Mouse (Mus musculus): Measurements from ENCODE around the gene Zfp523. TPM values are rescaled to one million over a fixed set of nuclear protein-coding genes. Genes with fewer than 3 reads are reported as not detected.
"Not testable (repeated sequence)": the region's sequence is repeated elsewhere in the genome, so short reads cannot be mapped to it uniquely, and the experiment has no call there.

Gene Zfp523
- polyA plus RNA-seq, 1 experiment, result 81.9 TPM

DNA sequence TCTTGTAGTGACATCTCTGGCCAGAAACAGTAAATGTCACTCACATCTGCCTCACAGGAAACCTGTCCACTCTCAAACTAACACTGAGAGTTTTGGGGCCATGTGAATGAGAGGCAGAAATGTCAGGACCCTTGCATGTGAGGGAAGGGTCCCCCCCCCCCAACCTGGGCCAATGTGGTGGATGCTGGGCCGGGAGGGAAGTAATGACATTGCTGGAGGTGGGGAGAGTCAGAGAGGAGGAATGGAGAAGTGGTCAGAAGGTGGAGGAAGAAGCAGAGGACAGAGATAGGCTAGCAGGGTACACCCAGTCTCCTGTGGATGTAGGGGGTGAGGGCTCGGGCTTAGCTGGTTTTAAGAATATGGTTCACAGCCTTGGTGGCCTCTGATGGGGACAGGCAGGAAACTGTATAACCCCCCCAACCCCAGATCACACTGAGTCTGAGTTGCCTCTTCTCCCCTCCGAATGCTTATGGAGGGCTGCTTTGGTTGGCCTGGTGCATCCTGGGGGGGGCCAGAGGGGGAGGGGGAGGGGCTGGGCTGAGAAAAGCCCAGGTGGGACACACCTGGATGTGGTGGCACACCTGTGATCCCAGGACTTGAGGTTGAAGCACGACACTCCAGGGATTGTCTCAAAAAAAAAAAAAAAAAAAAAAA lies 32.7 kb downstream of the Zfp523 start:
- no peak for DNase-seq (ENCODE audit: low read depth)

DNA sequence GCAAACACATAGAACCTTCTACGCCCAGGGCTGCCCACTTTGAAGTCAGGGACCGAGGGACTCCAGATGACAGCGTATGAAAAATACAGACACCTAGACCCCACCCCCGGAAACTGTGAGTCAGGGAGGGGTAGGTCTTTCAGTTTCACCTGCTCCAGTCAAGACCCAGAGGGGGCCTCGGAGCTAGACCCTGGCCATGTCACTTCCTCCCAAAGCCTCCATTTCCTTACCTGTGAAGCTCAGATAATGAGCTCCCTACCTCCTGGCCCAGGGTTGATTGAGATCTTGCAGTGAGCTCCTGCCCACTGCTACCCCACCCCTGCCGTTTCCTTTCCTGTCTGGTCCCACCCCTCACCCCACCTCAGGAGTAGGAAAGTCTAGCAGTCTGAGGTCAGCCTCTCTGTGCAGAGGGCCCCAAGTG lies 35.0 kb downstream of the Zfp523 start:
- no peak for DNase-seq (ENCODE audit: low read depth)

DNA sequence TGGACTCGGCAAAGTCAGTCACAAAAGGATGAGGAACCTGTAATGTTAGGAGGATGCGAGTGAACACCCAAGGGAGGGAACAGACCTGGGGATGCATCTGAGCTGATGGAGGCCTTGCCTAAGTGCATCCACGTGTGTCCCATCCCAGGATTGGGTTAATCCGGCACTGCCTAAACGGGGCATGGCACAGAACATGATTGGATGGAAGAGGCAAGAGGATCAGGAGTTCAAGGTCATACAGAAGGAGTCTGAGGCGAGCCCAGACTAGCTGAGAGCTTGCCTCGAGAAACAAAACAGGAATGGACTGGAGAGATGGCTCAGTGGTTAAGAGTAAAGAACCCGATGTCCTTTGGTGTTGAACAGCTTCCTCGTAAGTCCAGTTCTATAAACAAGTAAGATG lies 35.5 kb downstream of the Zfp523 start:
- no peak for DNase-seq (ENCODE audit: low read depth)

DNA sequence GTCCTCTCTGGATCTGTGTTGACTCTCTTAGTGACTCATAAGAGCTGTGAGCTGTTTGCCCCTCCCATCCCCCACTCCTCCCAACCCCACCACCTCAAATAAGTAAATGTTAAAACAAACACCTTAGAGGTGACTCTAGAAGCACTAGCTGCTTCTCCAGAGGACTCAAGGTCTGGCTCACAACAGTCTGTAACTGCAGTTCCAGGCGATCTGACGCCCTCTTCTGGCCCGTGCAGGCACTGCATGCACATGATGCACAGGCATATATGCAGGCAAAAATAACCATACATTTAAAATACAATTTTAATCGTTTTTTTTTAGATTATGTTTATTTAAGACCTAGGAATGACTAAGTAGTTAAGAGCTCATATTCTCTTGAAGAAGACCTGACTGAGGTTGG lies 36.3 kb downstream of the Zfp523 start:
- DNase-seq (ENCODE audit: low read depth), result no peak

DNA sequence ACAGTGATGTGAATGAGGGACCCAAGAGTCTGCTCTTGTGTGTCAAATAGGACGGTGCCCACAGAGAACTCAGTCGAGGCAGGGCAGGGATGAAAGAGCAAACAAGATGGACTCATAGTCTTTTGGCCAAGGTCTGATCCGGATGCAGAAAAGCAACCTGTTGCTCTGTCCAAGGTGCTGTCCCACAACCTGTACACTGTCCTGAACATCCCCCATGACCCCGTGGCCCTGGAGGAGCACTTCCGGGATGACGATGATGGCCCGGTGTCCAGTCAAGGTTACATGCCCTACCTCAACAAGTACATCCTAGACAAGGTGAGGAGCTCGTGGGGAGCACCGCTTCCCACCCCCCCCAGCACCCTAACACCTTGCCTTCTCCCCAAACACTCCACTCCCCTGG lies 39.9 kb downstream of the Zfp523 start:
- no peak for DNase-seq (ENCODE audit: low read depth)

DNA sequence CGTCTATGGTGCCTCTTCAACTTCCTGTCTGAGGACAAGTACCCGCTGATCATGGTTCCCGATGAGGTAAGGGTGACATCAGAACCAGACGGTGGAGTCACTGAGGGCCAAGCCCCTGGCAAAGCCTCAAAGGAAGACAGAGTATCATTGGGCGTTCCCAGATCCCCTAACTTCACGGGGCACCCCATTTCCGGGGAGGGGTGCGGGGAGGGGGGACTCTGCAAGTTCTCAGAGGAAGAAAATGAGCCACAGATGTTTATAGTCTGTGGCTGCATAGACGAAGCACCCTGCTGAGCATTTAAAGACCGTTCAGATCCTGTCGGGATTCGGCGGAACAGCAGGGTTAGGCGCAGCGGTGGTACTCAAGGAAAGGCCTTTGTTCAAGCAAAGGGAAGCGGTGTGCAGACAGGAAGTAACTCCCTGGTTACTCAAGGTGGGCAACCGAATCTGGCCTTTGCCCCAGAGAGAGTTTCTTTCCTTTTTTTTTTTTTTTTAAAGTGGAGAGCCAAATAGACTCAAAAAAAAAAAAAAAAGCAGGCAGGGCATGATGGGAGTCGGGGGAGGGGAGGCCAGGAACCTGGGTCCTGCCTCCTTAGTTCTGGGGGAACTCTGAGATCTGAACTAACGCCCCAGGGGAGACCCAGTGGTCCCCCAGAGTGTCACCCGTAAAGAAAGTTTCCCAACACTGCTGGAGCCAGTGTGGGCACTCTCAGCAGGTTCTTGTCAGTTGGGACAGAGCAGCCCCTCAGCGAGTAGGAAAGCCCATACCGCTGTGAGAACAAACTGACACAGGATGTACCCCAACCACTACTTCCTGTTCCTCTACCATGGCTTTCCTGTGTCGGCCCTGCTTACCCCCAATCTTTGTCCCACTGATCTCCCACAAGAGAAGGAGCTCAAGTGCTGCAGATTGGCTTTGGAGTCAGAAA lies 41.1 kb downstream of the Zfp523 start:
- DNase-seq (ENCODE audit: low read depth), result no peak

DNA sequence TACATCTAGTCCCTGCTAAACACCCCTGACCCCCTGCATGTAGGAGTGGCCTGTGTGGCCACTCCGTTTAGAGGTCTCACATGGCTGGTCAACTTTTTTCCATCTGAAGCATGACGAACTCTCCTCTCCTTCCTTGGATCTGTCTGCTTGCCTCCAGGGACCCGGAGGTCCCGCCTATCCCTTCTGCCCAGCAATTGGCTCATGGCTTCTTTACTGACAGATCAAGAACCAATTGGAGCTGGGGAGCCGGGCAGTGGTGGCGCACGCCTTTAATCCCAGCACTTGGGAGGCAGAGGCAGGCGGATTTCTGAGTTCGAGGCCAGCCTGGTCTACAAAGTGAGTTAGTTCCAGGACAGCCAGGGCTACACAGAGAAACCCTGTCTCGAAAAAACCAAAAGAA lies 45.5 kb downstream of the Zfp523 start:
- not testable (repeated sequence) for DNase-seq (ENCODE audit: low read depth)

DNA sequence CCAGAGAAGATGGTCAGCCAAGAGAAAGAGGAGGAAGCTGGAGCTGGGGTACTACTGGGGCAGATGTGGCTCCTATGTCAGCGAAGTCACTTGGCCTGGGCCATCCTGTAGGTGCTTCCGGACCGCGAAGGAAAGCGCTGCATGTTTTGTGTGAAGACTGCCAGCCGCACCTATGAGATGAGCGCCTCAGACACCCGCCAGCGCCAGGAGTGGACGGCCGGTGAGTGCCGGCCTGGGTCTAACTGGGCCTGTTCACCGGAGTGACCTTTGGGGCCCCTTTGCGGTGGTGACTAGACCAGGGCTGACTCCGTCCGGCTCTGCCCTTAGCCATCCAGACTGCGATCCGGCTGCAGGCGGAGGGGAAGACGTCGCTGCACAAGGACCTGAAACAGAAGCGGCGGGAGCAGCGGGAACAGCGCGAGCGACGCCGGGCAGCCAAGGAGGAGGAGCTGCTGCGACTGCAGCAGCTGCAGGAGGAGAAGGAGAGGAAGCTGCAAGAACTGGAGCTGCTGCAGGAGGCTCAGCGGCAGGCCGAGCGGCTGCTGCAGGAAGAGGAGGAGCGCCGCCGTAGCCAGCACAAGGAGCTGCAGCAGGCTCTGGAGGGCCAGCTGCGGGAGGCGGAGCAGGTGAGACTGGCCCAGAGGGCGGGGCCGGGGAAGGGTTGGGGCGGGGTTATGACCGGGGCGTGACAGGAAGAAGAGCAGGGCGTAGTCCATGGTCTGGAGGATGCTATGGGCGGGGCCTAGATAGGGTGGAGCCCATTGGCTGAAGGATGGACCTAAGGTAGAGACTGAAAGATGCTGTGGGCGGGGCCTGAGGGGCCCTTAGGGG lies 46.8 kb downstream of the Zfp523 start:
- DNase-seq (ENCODE audit: low read depth), result no peak

DNA sequence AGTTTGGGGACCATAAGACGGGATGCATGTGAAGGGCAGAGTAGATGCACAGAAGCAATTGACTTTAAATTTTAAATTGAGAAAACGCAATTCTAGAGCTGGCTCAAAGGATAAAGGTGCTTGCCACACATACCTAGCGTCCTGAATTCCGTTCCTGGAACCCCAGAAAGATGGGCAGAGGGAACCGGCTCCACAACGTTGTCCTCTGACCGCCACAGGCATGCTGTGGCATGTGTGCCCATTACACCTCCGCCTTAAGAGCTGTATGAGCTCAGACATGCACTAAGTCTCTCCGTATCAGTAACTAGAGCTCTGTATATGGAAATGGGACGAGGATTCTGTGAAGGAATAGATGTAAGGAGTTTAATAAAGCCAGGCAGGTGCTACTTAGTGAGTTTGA lies 47.7 kb downstream of the Zfp523 start:
- no peak for DNase-seq (ENCODE audit: low read depth)

DNA sequence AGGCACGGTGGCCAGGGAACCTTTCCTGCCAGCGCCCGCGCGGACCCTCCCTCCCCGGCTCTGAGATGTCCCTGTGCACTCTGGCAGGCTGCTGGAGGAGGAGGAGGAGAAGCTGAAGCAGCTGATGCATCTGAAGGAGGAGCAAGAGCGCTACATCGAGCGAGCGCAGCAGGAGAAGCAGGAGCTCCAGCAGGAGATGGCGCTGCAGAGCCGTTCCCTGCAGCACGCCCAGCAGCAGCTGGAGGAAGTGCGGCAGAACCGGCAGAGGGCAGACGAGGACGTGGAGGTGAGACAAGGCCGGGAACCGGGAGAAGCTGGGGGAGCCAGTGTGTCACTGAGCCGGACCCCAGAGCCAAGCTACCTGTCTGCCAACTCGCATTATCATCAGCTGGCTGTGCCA lies 49.1 kb downstream of the Zfp523 start:
- DNase-seq (ENCODE audit: low read depth), result no peak

DNA sequence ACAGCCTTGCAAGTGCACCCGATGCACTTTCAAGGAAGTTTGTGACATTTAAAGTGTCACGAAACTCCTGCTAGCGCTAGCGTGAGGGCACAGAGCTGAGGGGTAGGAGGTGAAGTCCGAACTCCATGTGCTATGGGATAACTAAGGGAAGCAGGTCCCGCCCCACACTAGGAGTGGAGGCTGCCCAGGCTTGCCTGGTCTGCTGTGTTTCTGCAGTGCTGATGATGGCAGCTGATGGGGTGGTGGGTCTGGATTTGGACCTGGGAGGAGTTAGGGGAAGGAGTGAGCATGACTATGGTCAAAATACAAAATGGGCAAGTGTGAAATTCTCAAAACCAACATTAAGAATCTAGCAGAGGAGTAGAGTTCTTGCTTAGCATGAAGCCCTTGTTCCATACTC lies 53.6 kb downstream of the Zfp523 start:
- DNase-seq (ENCODE audit: low read depth), result no peak

DNA sequence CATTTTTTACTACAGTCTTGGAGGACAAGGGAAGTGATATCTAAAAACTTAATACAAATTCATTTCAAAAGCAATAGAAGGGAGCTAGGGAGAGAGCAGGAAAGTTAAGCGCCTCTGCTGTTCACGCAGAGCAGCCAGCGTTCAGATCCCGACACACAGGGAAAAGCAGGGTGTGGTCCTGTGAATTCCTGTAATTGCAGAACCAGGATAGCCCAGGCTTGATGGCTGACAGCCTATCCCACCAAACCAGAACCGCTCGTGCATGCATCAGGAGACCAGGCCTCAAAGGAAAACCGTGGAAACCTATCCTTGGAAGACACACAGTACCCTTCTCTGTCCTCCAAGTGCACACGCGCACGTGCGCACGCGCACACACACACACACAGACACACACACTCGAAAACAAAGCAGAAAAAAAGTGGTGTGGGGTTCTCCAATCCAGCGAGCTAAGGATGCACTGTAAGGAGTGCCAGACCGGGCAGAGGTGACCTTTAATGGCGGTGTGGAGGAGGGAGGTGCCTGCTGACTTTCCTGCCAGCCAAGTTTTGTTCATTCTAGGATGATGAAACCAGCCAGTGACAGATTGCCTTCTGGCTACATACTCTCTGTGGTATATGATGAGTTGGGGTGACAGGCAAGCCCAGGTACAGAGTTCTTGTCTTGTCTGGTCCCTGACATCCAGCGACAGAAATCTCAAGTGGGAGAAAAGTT lies 54.3 kb downstream of the Zfp523 start:
- DNase-seq (ENCODE audit: low read depth), result no peak

DNA sequence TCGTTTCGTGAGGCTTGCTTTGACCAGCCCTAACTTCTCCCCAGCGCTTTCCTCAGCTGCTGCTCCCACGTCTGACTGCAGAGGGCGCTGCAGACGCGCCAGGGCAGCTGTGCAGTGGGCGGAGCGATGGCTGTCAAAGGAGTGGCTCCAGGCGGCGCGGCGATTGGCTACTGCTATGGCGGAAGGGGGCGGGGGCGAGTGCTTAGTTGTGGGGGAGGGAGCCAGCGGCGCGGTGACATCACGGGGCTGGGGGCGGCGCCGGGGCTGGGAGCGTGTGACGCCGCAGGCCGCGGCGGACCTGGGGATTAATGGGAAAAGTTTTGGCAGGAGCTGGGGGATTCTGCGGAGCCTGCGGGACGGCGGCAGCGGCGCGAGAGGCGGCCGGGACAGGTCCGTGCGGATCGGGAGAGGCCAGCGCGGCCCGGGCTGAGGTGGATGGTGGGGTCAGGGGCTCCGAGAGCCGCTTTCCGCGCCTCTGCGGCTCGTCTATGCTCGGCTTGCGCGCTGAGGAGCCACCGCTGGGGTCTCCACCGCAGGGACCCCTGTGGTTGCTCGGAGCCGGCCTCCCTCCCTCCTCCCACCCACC lies 55.6 kb downstream of the Zfp523 start, which contains the start of gene Ppard:
Gene Ppard (plus strand): TSS at position 226 of the 586 bp plus-strand sequence.
- no peak for DNase-seq (ENCODE audit: low read depth)

DNA sequence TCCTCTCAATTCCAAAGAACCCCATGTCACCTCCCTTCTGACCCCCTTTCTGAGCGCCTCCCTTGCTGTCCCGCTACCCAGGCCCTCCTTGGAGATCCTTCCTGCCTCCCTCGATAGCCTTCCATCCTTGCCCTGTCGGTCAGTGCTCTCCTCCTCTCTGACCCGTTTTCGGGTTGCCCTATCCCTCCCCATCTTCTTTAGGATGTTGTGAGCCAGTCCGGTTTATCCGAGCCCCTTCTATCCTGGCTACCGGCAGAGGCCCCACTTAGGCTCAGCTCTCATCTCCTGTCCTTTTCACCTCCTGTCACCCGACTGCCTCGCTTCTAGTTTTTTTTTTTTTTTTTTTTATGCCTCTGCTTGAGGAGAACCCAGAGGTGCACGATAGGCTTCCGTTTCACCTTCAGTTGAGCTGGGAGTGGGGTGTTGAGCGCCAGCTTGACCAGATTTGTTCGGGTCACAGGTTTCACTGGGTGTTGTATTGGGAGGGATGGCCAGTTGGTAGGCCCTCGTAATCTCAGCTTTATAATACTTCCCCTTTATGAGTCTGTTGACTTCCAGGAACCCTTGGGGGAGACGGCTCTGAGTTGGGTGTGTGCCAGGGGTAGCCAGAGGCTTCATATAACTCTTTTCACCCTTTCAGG lies 56.3 kb downstream of the Zfp523 start:
- no peak for DNase-seq (ENCODE audit: low read depth)

DNA sequence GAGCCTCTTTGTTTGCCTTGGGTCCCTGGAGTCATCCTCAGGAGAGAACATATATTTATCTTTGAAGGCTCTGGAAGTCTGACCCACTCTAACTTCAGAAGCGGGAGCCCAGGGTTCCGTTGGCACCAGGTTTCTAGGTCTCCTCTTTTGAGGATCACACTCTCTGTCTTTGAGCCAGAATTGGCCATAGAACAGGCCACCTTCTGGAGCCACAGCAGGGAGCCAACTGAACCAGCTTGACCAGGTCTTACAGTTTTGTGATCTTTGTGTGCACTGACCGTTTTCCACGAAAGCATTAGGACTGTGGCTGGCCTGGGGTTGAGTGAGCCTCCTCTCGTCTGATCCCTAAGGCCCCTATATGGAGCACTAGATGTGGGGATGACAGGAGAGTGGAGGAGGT lies 57.7 kb downstream of the Zfp523 start:
- no peak for DNase-seq (ENCODE audit: low read depth)

DNA sequence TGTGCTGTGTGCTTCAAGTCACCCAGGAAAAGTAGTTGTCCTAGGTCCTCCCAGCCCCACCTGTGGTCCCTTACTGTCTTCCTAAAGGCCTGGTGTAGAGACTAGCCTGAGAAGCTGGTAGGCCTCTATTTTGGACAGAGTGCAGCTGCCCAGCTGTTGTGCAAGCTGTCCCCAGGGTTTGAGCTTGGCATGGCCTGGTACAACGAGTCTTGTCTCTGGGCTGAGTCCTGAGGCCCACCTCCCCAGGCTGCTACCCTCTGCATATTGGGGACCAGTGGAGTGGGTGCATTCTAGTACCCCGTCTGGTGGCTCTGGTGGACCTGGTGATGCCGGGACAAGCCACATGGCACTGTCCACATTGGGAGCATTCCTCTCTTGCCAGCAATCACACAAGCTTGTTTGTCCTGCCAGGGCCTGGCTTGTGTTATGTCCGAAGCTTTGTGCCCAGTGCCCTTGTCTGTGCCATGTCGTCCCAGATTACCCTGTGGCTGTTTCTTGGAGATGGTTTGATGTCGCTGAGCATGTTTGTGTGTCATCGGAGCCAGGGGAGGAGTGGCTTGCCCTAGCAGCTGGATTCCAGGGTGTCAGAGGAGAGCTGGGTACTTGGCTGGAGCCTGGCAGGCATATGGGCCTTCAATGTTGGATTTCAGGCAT lies 59.2 kb downstream of the Zfp523 start:
- DNase-seq (ENCODE audit: low read depth), result no peak

DNA sequence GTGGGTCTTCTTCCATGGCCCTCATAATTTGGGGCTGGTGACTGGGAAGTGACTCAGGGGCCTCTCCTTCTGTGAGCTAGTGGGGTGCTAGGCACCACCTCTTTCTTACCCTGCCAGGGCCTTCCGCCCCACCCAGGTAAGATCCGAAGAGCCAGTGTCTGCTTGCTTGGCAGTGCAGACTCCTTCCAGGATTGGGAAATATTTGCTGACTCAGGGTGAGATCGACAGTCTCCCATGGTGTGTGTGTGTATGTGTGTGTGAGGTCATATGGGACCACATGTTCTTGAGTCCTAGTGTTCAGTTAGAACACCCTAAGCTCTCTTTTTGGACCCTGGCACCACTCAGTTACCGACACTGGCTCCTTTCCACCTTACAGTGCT lies 59.7 kb downstream of the Zfp523 start:
- no peak for DNase-seq (ENCODE audit: low read depth)

DNA sequence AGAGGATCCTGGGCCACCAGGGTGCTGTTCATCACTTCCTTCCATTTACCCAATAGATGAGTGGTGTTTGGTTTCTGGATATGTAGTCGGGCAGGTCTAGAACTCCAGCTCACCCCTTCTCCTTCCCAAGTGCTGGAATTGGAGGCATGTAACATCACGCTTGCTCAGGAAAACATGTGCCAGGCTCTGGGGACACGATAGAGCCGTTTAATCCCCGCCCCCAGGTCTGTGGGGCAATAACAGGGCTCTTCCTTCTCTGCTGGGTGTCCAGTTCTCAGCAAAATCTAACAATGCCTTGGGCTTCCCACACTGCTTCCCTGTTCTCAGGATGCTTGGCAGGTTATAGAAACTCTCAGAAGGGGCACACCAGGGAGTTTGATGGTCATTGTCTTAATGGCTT lies 60.4 kb downstream of the Zfp523 start:
- DNase-seq (ENCODE audit: low read depth), result no peak

DNA sequence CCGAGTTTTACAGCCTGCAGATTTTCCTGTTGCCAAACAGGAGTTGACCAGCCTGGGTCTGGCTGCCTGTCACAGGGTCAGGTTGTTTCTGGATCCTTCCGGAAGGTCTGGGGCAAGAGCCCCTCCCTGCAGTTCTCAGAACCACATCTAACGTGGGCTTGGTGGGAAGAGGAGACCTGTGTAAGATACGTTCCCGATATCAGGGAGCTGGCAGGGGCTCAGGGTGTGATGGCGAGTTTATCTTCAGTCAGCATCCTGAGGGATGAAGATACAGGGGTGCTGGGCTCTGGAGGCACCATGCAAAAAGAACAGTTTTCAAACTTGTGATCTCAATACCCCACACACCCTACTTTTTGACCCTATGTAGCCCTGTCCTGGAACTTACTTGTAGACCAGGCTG lies 60.9 kb downstream of the Zfp523 start:
- DNase-seq (ENCODE audit: low read depth), result no peak

DNA sequence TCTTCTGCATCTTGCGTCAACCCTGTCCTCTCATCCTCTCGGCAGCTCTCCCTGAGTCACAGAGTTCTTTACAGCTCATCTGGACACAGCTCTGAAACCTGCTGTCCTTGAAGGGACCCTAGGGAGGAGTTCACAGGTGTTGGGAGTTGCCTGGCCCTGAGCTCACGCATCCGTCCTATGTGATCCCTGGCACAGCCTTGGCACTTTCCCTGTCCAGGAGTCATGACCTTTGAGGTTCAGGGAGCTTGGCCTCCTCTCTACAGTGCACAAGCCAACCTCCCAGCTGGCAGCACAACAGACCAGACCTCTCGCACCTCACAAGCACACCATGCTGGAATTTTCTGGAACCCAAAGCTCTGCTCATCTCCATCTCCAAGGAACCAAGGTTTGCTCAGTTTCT lies 63.9 kb downstream of the Zfp523 start:
- DNase-seq (ENCODE audit: low read depth), result no peak

All from gonadal fat pad, adult 2 months (tissue).